Mouse (Mus musculus): ENCODE results near the gene Slc39a2.

Slc39a2 gene

DNA sequence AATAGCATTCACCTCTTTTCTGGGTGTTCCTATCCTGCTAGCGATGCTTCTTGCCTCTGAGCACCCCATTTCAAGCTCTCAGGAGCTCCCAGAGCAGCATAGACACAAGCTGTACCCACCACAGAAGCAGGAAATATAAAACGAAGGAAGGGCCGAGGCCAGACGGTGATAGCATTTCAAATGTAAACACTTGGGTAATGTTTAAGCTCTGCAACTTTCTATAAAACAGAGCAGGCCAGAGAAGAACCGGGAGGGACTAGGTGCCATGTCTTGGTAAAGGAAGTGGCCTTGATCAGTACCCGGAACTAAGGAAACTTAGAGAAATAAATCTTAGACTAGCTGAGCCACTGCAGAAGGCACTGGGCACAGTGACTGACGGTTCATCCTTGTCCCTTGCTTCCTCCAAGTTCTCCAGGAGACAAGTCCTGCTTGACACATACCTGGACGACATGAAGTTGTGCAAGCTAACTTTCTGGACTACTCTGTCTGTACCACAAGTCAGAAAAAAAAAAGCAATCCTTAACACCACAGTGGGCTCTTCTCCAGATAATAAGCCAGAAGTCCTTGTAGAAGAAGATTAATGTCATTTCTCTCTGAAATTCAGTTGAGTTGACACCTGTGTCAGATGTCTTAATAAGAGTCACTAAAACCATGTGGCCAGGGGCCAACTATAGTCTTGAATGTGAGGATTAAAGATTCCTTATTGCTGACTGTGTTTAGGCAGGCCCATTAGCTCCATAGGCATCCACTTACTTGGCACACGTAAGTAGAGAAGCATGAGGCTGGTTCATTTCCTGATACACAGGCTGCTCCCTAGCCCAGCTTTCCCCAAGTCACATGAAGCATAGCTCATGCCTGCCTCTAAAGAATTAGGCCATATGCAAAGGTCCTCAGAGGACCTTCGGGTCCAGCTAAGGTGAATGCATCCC, 39.7 kb downstream of the Slc39a2 start:
- no peak for DNase-seq (ENCODE audit: low read depth, low spot score)

DNA sequence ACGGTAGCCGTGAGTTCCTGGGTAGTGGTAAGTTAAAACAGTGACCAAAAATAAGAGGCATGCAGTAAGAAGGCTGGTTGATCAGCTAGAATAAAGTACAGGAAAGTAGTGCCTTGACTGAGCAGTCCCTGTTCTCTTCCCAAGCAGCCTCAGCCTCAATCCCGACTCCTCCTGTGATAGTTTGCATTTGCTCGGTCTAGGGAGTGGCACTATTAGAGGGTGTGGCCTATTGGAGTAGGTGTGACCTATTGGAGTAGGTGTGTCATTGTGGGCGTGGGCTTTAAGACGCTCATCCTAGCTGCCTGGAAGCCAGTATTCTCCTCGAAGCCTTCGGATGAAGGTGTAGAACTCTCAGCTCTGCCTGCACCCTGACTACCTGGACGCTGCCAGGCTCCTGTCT, 46.3 kb downstream of the Slc39a2 start:
- no peak for DNase-seq (ENCODE audit: low read depth, low spot score)

DNA sequence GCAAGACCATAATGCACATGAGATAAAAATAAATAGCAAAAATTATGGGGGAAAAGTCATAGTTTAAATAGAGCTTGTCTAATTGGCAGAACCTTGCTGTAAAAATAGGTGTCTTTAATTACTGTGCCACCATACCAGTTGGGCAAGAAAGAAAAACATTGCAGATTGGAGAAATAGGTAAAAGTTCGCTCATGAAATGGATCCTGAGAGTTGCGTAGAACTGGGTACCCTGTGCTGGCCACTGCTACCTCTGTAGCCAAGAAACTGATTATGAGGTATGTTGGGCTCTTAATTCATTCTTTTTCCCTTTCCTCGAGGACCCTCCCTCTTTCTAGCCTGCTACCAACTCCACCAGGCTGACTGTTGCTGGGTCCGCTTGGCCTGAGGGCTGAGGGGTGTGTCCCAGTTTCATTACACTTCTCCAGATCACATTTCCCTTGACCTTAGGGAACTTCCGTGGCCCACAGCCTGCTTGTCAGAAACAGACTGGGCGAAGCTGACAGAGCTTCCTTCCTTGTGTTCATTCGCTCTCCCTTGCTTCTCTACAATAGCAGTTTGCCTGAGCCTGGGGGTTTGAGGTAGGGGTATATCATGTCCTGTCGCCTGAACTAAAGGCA, 48.4 kb downstream of the Slc39a2 start:
- DNase-seq (ENCODE audit: low read depth, low spot score), result no peak

DNA sequence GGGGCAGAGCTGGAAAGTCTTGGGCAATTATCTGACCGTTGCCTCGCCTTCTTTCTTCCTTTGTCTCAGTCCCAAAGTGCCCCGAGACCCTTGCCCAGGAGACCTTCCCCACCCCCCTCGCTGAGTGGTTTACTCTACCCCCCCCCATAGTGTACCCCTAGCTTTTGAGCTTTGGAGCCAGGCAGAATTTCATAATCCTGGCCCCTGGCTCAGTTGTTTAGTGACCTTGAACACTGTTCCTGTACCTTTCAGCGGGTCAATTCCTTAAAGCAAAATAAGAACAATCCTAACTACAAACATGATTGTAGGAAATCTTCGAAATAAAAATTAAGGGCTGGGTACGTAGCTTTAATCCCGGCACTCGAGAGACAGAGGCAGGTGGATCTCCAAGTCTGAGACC, 48.9 kb downstream of the Slc39a2 start:
- DNase-seq (ENCODE audit: low read depth, low spot score), result no peak

DNA sequence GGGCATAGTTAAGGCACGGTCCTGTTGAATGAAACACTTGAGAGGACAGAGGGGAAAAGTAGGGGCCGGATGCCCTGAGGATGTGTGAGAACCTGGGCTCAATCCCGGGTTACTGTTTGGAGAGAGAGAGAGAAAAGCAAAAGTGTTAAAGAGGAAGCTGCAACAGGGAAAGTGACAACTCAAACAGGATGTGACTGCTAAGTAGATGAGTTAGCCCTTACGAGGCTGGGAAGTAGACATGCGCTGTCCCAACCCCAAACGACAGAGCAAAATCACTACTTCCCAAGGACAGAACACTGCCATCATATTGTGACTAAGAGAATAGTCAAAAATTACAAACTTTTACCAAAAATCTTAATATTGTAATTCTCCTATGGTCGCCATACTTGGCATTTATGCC, 49.5 kb downstream of the Slc39a2 start:
- DNase-seq (ENCODE audit: low read depth, low spot score), result no peak

DNA sequence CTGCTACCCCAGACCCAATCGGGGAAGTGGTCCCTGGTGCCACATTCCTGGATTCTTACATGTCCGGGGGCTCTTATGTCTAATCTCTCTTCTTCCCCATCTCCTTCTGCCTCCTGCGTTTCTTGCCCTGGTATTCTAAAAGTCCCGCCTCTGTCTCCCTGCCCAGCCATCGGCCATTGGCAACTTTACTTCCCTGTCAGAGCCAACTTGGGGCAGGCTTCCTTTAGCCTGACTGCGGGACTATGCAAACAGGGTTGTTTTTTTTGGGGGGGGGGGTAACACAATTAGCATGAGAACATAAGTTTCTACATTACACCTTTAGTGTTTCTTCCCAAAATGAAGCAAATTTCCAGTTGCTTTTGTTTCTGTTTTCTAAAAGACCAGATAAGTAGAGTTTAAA, 50.6 kb downstream of the Slc39a2 start:
- no peak for DNase-seq (ENCODE audit: low read depth, low spot score)
